Mouse (Mus musculus): Measurements from ENCODE around the gene Cyp2d40. TPM values are rescaled to one million over a fixed set of nuclear protein-coding genes. Genes with fewer than 3 reads are reported as not detected.

Gene Cyp2d40
- total RNA-seq, 4 experiments from 2014 or later = not detected

Small RNA genes lying within 50 kb of the gene (microRNA-seq; reads per million reads assigned to microRNA genes)
- not detected for gene Gm27618

Other genes with a start within 250 kb of the Cyp2d40 start
- gene Cyp2d12, start 209.1 kb downstream of the Cyp2d40 start, total RNA-seq (2022) = not detected
- gene Cyp2d34, start 143.2 kb downstream of the Cyp2d40 start, total RNA-seq (2022) = not detected
- 1 to 10 TPM in 1 of 4 experiments, not detected in 3; 1.3 TPM for gene Cyp2d26, start 30.1 kb upstream of the Cyp2d40 start, total RNA-seq (2022)
- 10 to 100 TPM; 28.0 to 36.3 (median 32.1) TPM for gene Tcf20, start 223.7 kb upstream of the Cyp2d40 start, total RNA-seq (2022)

Measured in gastrocnemius, adult 8-10 months (tissue).